In genomic region chr12:70067849-70068248, GRCm38 (mm10) we compare ENCODE assay signal across 13 mouse cellular contexts. TPM values are rescaled to one million over a fixed set of nuclear protein-coding genes. Genes with fewer than 3 reads are reported as not detected.
DNase-seq lines count a peak whose midpoint lies in the region; ATAC-seq lines count a peak whose summit lies in the region.
"Had no signal": no experiment of that assay in that cellular context is flagged by ENCODE, and none has a peak within 500 bp of the region (broad histone marks: within the 10 kb centered on the region; RNA-seq: fewer than 3 reads in every experiment).

No protein-coding gene starts in this region.

- H3K27me3 ChIP-seq in midbrain, embryonic 10.5 days (ENCODE audit: low read depth, poor library complexity, severe bottlenecking), result no peaks in the 10 kb centered on the region
- no peaks in the 10 kb centered on the region for H3K27me3 ChIP-seq in midbrain, embryonic 16.5 days (ENCODE audit: control insufficient read depth, insufficient read depth, low read depth, low read length)
- H3K27me3 ChIP-seq: embryonic facial prominence, embryonic 15.5 days; heart, embryonic 15.5 days; limb, embryonic 15.5 days had no signal

- H3K9ac ChIP-seq in midbrain, embryonic 16.5 days (ENCODE audit: low read depth, low read length), result no peak overlapping the region
- H3K9ac ChIP-seq: embryonic facial prominence, embryonic 15.5 days; heart, embryonic 15.5 days; limb, embryonic 15.5 days had no signal

- DNase-seq in cerebellum, postnatal 36 days, result peak; percentile 34 to 37
- no peak for DNase-seq in cerebellum, adult 11 months
- DNase-seq in midbrain, embryonic 10.5 days (ENCODE audit: low spot score), result no peak
- DNase-seq in left cerebral cortex, postnatal 36 days (ENCODE audit: low spot score in 2 of 2), result peak; percentile 47 to 62
- peak; percentile 47 for DNase-seq in right cerebral cortex, postnatal 25 days
- DNase-seq in thymus, postnatal 10 days (ENCODE audit: low spot score in 2 of 2), result no peak
- DNase-seq in spleen, adult 18-20 months, result no peak
- DNase-seq: adrenal gland, adult 8-10 months; thymus, postnatal 25 days had no signal

- WGBS in midbrain, embryonic 10.5 days, result 56% methylated on average over 9 of the region's 9 CpGs
- 37% methylated on average over 9 of the region's 9 CpGs for WGBS in midbrain, embryonic 16.5 days

- H3K9me3 ChIP-seq in midbrain, embryonic 10.5 days (replicated peaks), result no peaks in the 10 kb centered on the region
- no peaks in the 10 kb centered on the region for H3K9me3 ChIP-seq in midbrain, embryonic 16.5 days (replicated peaks; ENCODE audit: control insufficient read depth, low read length, poor library complexity, severe bottlenecking)
- H3K9me3 ChIP-seq: embryonic facial prominence, embryonic 15.5 days; heart, embryonic 15.5 days; limb, embryonic 15.5 days had no signal

- no peak overlapping the region for H3K4me2 ChIP-seq in midbrain, embryonic 16.5 days (ENCODE audit: low read length)
- H3K4me2 ChIP-seq: embryonic facial prominence, embryonic 15.5 days; heart, embryonic 15.5 days; limb, embryonic 15.5 days had no signal

- ATAC-seq in midbrain, embryonic 16.5 days, result no peak

- H3K27ac ChIP-seq in midbrain, embryonic 10.5 days (replicated peaks), result peak overlapping the region; percentile 33; the same call in 1 of the 2 replicates
- H3K27ac ChIP-seq in midbrain, embryonic 16.5 days (ENCODE audit: low read length), result no peak overlapping the region
- H3K27ac ChIP-seq: embryonic facial prominence, embryonic 15.5 days; heart, embryonic 15.5 days; limb, embryonic 15.5 days had no signal

- intact Hi-C loops in left cerebral cortex, postnatal 36 days (cut with DNase I), result no loop called here

- no peaks in the 10 kb centered on the region; the same call in 1 of the 2 replicates for H3K36me3 ChIP-seq in midbrain, embryonic 10.5 days
- no peaks in the 10 kb centered on the region for H3K36me3 ChIP-seq in midbrain, embryonic 16.5 days (ENCODE audit: control insufficient read depth, insufficient read depth, low read length)
- H3K36me3 ChIP-seq: heart, embryonic 15.5 days had no signal

- H3K4me3 ChIP-seq in midbrain, embryonic 10.5 days, result no peak overlapping the region
- no peak overlapping the region for H3K4me3 ChIP-seq in midbrain, embryonic 16.5 days (ENCODE audit: low read depth, low read length)
- H3K4me3 ChIP-seq: embryonic facial prominence, embryonic 15.5 days; heart, embryonic 15.5 days; limb, embryonic 15.5 days had no signal

- peaks cover 42% of the 10 kb centered on the region for H3K4me1 ChIP-seq in midbrain, embryonic 10.5 days
- peaks cover 30% of the 10 kb centered on the region for H3K4me1 ChIP-seq in midbrain, embryonic 16.5 days (ENCODE audit: control insufficient read depth, insufficient read depth, low read length)

RNA-seq across cellular contexts. Expression of gene Nin, which starts 45.7 kb away (rescaled TPM):
- polyA plus RNA-seq in midbrain, embryonic 10.5 days (2016; fragmentation: Nextera tagmentation; extraction: Ambion mirVana), result 9.4 and 10.0 TPM in 2 replicates
- polyA plus RNA-seq in midbrain, embryonic 16.5 days (2015; fragmentation: Nextera tagmentation; extraction: Ambion mirVana), result 14.1 and 16.3 TPM in 2 replicates
- total RNA-seq in left cerebral cortex, postnatal 36 days (2021), result 10 to 100 TPM; 54.4 to 72.2 TPM

Comparison
In these comparisons a context has a peak if more than half of its experiments do, and no peak if none do; other contexts are left out.
1. DNase-seq: peak in cerebellum, postnatal 36 days (2 of 2), left cerebral cortex, postnatal 36 days (2 of 2) and right cerebral cortex, postnatal 25 days (single experiment); none in cerebellum, adult 11 months (single experiment), midbrain, embryonic 10.5 days (single experiment), thymus, postnatal 10 days (0 of 2) and spleen, adult 18-20 months (0 of 2).